Mouse (Mus musculus): ENCODE measurements around the gene Sdsl. TPM values are rescaled to one million over a fixed set of nuclear protein-coding genes. Genes with fewer than 3 reads are reported as not detected.

Sdsl gene
- polyA plus RNA-seq (2015; fragmentation: Nextera tagmentation; extraction: Ambion mirVana): 2.0 and 2.3 TPM in 2 replicates

GRCm38 (mm10) chr5:120472770-120473169, at the start of gene Sdsl:
TSS of gene Sdsl (minus strand) at chr5:120472810.
- whole genome bisulfite sequencing: 80% methylated on average over 8 of the region's 8 CpGs
- Histone ChIP-seq H3K4me3 (no peak within 1 kb of the TSS), H3K4me2 (replicated peaks) (no peak within 1 kb of the TSS), H3K9ac (no peak within 1 kb of the TSS), H3K36me3 (no peaks in the 10 kb centered on the region), H3K27me3 (peaks cover 17% of the 10 kb centered on the region), H3K9me3 (no peaks in the 10 kb centered on the region), H3K27ac (no peak within 1 kb of the TSS), H3K4me1 (0 out of 2 replicates have a peak, but pooled peaks cover 7% of the 10 kb centered on the region)
- ATAC-seq (ENCODE audit: low FRiP score, low read depth): no peak

- WGBS: 65% methylated on average over 9 of the region's 9 CpGs
- no peak overlapping the region for H3K9ac ChIP-seq
- no peaks in the 10 kb centered on the region for H3K27me3 ChIP-seq
- peaks cover 41% of the 10 kb centered on the region for H3K4me1 ChIP-seq
- 0 out of 2 replicates have a peak, but pooled peaks cover 9% of the 10 kb centered on the region for H3K36me3 ChIP-seq
- H3K4me2 ChIP-seq (replicated peaks): no peak overlapping the region
- no peak overlapping the region for H3K27ac ChIP-seq
- H3K9me3 ChIP-seq: no peaks in the 10 kb centered on the region
- no peak overlapping the region for H3K4me3 ChIP-seq
- ATAC-seq (ENCODE audit: low FRiP score, low read depth): no peak
Measured at GRCm38 (mm10) chr5:120517552-120517951, 44.9 kb upstream of the Sdsl start.

GRCm38 (mm10) chr5:120516221-120516984, 43.8 kb upstream of the Sdsl start:
- Histone ChIP-seq H3K36me3 (no peaks in the 10 kb centered on the region), H3K9me3 (no peaks in the 10 kb centered on the region), H3K4me3 (no peak overlapping the region), H3K27me3 (peaks cover 5% of the 10 kb centered on the region), H3K27ac (no peak overlapping the region), H3K4me1 (peaks cover 50% of the 10 kb centered on the region), H3K4me2 (replicated peaks) (no peak overlapping the region), H3K9ac (0 out of 2 replicates have a peak overlapping the region, but pooled peaks have one; percentile 2)
- ATAC-seq (ENCODE audit: low FRiP score, low read depth): no peak
- 49% methylated on average over 15 of the region's 15 CpGs for WGBS

- no peak overlapping the region for H3K4me2 ChIP-seq (replicated peaks)
- no peak overlapping the region for H3K4me3 ChIP-seq
- no peak overlapping the region for H3K27ac ChIP-seq
- peaks cover 5% of the 10 kb centered on the region for H3K27me3 ChIP-seq
- no peaks in the 10 kb centered on the region for H3K36me3 ChIP-seq
- peaks cover 56% of the 10 kb centered on the region for H3K4me1 ChIP-seq
- no peaks in the 10 kb centered on the region for H3K9me3 ChIP-seq
- no peak for ATAC-seq (ENCODE audit: low FRiP score, low read depth)
- no peak overlapping the region for H3K9ac ChIP-seq
- WGBS: 66% methylated on average over 7 of the region's 7 CpGs
Measured at GRCm38 (mm10) chr5:120515451-120515850, 42.8 kb upstream of the Sdsl start.

- ATAC-seq (ENCODE audit: low FRiP score, low read depth): no peak
- Histone ChIP-seq H3K36me3 (no peaks in the 10 kb centered on the region), H3K9me3 (no peaks in the 10 kb centered on the region), H3K4me2 (replicated peaks) (no peak overlapping the region; the same call in 1 of the 2 replicates), H3K27me3 (peaks cover 5% of the 10 kb centered on the region), H3K9ac (no peak overlapping the region), H3K27ac (peak overlapping the region; percentile 63; the same call in 1 of the 2 replicates), H3K4me1 (peaks cover 59% of the 10 kb centered on the region), H3K4me3 (no peak overlapping the region)
- whole genome bisulfite sequencing: 2% methylated on average over 4 of the region's 4 CpGs
Measured at GRCm38 (mm10) chr5:120514754-120515153, 42.1 kb upstream of the Sdsl start.

- Histone ChIP-seq H3K9ac (no peak overlapping the region), H3K4me2 (replicated peaks) (no peak overlapping the region), H3K27ac (peak overlapping the region; percentile 63; the same call in 1 of the 2 replicates), H3K4me1 (peaks cover 59% of the 10 kb centered on the region), H3K4me3 (no peak overlapping the region), H3K36me3 (no peaks in the 10 kb centered on the region), H3K27me3 (peaks cover 5% of the 10 kb centered on the region), H3K9me3 (peaks cover 4% of the 10 kb centered on the region; the same call in 1 of the 2 replicates)
- peak; percentile 16 for ATAC-seq (ENCODE audit: low FRiP score, low read depth)
- 49% methylated on average over 9 of the region's 9 CpGs for WGBS
Measured at GRCm38 (mm10) chr5:120514031-120514677, 41.5 kb upstream of the Sdsl start.

- Histone ChIP-seq H3K4me3 (no peak overlapping the region), H3K4me2 (replicated peaks) (peak overlapping the region; percentile 21; the same call in 1 of the 2 replicates), H3K9me3 (peaks cover 4% of the 10 kb centered on the region; the same call in 1 of the 2 replicates), H3K36me3 (no peaks in the 10 kb centered on the region), H3K4me1 (peaks cover 59% of the 10 kb centered on the region), H3K9ac (no peak overlapping the region), H3K27me3 (peaks cover 5% of the 10 kb centered on the region), H3K27ac (no peak overlapping the region)
- ATAC-seq (ENCODE audit: low FRiP score, low read depth): no peak
- 44% methylated on average over 15 of the region's 15 CpGs for WGBS
Measured at GRCm38 (mm10) chr5:120512911-120513555, 40.4 kb upstream of the Sdsl start.

- Histone ChIP-seq H3K36me3 (no peaks in the 10 kb centered on the region), H3K9me3 (peaks cover 4% of the 10 kb centered on the region; the same call in 1 of the 2 replicates), H3K4me2 (replicated peaks) (peak overlapping the region; percentile 70), H3K9ac (peak overlapping the region; percentile 59), H3K27ac (no peak overlapping the region), H3K4me1 (peaks cover 61% of the 10 kb centered on the region), H3K27me3 (peaks cover 5% of the 10 kb centered on the region), H3K4me3 (peak overlapping the region; percentile 57)
- no peak for ATAC-seq (ENCODE audit: low FRiP score, low read depth)
- WGBS: 28% methylated on average over 14 of the region's 14 CpGs
Measured at GRCm38 (mm10) chr5:120511643-120512220, 39.1 kb upstream of the Sdsl start.

GRCm38 (mm10) chr5:120510982-120511642, 38.5 kb upstream of the Sdsl start, which contains the start of gene Slc8b1:
TSS of gene Slc8b1 (plus strand) at chr5:120511168.
- ATAC-seq (ENCODE audit: low FRiP score, low read depth): peak; percentile 83
- Histone ChIP-seq H3K9ac (peak within 1 kb of the TSS; percentile 59), H3K27ac (no peak within 1 kb of the TSS), H3K36me3 (no peaks in the 10 kb centered on the region), H3K4me3 (peak within 1 kb of the TSS; percentile 57), H3K27me3 (peaks cover 5% of the 10 kb centered on the region), H3K9me3 (peaks cover 4% of the 10 kb centered on the region; the same call in 1 of the 2 replicates), H3K4me2 (replicated peaks) (peak within 1 kb of the TSS; percentile 70), H3K4me1 (peaks cover 60% of the 10 kb centered on the region)
- 1% methylated on average over 36 of the region's 36 CpGs for WGBS

- Histone ChIP-seq H3K36me3 (no peaks in the 10 kb centered on the region), H3K4me1 (peaks cover 37% of the 10 kb centered on the region), H3K4me3 (no peak overlapping the region), H3K27me3 (peaks cover 5% of the 10 kb centered on the region), H3K27ac (no peak overlapping the region), H3K4me2 (replicated peaks) (no peak overlapping the region), H3K9ac (no peak overlapping the region), H3K9me3 (peaks cover 4% of the 10 kb centered on the region; the same call in 1 of the 2 replicates)
- 58% methylated on average over 4 of the region's 4 CpGs for WGBS
- ATAC-seq (ENCODE audit: low FRiP score, low read depth): no peak
Measured at GRCm38 (mm10) chr5:120507311-120507710, 34.7 kb upstream of the Sdsl start.

GRCm38 (mm10) chr5:120506490-120506889, 33.9 kb upstream of the Sdsl start:
- Histone ChIP-seq H3K27ac (no peak overlapping the region), H3K27me3 (no peaks in the 10 kb centered on the region), H3K36me3 (no peaks in the 10 kb centered on the region), H3K4me3 (no peak overlapping the region), H3K9ac (no peak overlapping the region), H3K4me2 (replicated peaks) (no peak overlapping the region), H3K4me1 (peaks cover 38% of the 10 kb centered on the region), H3K9me3 (peaks cover 4% of the 10 kb centered on the region; the same call in 1 of the 2 replicates)
- ATAC-seq (ENCODE audit: low FRiP score, low read depth): no peak
- WGBS: 43% methylated on average over 9 of the region's 9 CpGs

All from limb, embryonic 13.5 days (tissue).